Mouse (Mus musculus): ENCODE measurements around the gene Fam193a. TPM values are rescaled to one million over a fixed set of nuclear protein-coding genes. Genes with fewer than 3 reads are reported as not detected.

Fam193a gene
- polyA plus RNA-seq, 1 experiment: 39.7 TPM

GRCm38 (mm10) chr5:34407366-34407918, 37.7 kb downstream of the Fam193a start:
- TF ChIP-seq POLR2A (IDR thresholded peaks at IDR 0.05; ENCODE audit: low read depth, low read length): no peak
- no peak for TF ChIP-seq CTCF (IDR thresholded peaks at IDR 0.05; ENCODE audit: borderline replicate concordance, insufficient read depth, low read length)
- Histone ChIP-seq H3K4me1 (ENCODE audit: control insufficient read depth, insufficient read depth, low read length) (no peaks in the 10 kb centered on the region), H3K4me3 (ENCODE audit: insufficient read depth, low read length) (no peak overlapping the region), H3K27ac (ENCODE audit: insufficient read depth, low read length) (no peak overlapping the region)

- no peak overlapping the region for H3K4me3 ChIP-seq (ENCODE audit: insufficient read depth, low read length)
- no peak overlapping the region for H3K27ac ChIP-seq (ENCODE audit: insufficient read depth, low read length)
- TF ChIP-seq POLR2A (IDR thresholded peaks at IDR 0.05; ENCODE audit: low read depth, low read length) (no peak), CTCF (IDR thresholded peaks at IDR 0.05; ENCODE audit: borderline replicate concordance, insufficient read depth, low read length) (no peak)
- 0 out of 2 replicates have a peak, but pooled peaks cover 2% of the 10 kb centered on the region for H3K4me1 ChIP-seq (ENCODE audit: control insufficient read depth, insufficient read depth, low read length)
These were observed 39.3 kb downstream of the Fam193a start for GRCm38 (mm10) chr5:34409002-34409401.

GRCm38 (mm10) chr5:34410819-34411218, 41.1 kb downstream of the Fam193a start:
- TF ChIP-seq CTCF (IDR thresholded peaks at IDR 0.05; ENCODE audit: borderline replicate concordance, insufficient read depth, low read length): no peak
- no peak for TF ChIP-seq POLR2A (IDR thresholded peaks at IDR 0.05; ENCODE audit: low read depth, low read length)
- 0 out of 2 replicates have a peak, but pooled peaks cover 4% of the 10 kb centered on the region for H3K4me1 ChIP-seq (ENCODE audit: control insufficient read depth, insufficient read depth, low read length)
- H3K4me3 ChIP-seq (ENCODE audit: insufficient read depth, low read length): no peak overlapping the region
- no peak overlapping the region for H3K27ac ChIP-seq (ENCODE audit: insufficient read depth, low read length)

- H3K4me3 ChIP-seq (ENCODE audit: insufficient read depth, low read length): no peak overlapping the region
- H3K27ac ChIP-seq (ENCODE audit: insufficient read depth, low read length): no peak overlapping the region
- 0 out of 2 replicates have a peak, but pooled peaks cover 4% of the 10 kb centered on the region for H3K4me1 ChIP-seq (ENCODE audit: control insufficient read depth, insufficient read depth, low read length)
- TF ChIP-seq POLR2A (IDR thresholded peaks at IDR 0.05; ENCODE audit: low read depth, low read length) (no peak), CTCF (IDR thresholded peaks at IDR 0.05; ENCODE audit: borderline replicate concordance, insufficient read depth, low read length) (no peak)
These were observed 44.2 kb downstream of the Fam193a start for GRCm38 (mm10) chr5:34413921-34414320.

GRCm38 (mm10) chr5:34417251-34418008, 47.7 kb downstream of the Fam193a start:
- TF ChIP-seq POLR2A (IDR thresholded peaks at IDR 0.05; ENCODE audit: low read depth, low read length): no peak
- TF ChIP-seq CTCF (IDR thresholded peaks at IDR 0.05; ENCODE audit: borderline replicate concordance, insufficient read depth, low read length): no peak

GRCm38 (mm10) chr5:34419188-34419587, 49.5 kb downstream of the Fam193a start:
- 0 out of 2 replicates have a peak, but pooled peaks cover under 1% of the 10 kb centered on the region for H3K4me1 ChIP-seq (ENCODE audit: control insufficient read depth, insufficient read depth, low read length)
- H3K27ac ChIP-seq (ENCODE audit: insufficient read depth, low read length): no peak overlapping the region
- no peak overlapping the region for H3K4me3 ChIP-seq (ENCODE audit: insufficient read depth, low read length)
- TF ChIP-seq CTCF (IDR thresholded peaks at IDR 0.05; ENCODE audit: borderline replicate concordance, insufficient read depth, low read length) (no peak), POLR2A (IDR thresholded peaks at IDR 0.05; ENCODE audit: low read depth, low read length) (no peak)

More at GRCm38 (mm10) chr5:34417251-34418008, 47.7 kb downstream of the Fam193a start:
- H3K4me1 ChIP-seq (ENCODE audit: control insufficient read depth, insufficient read depth, low read length): 0 out of 2 replicates have a peak, but pooled peaks cover 4% of the 10 kb centered on the region
- H3K27ac ChIP-seq (ENCODE audit: insufficient read depth, low read length): no peak overlapping the region
- H3K4me3 ChIP-seq (ENCODE audit: insufficient read depth, low read length): no peak overlapping the region

- TF ChIP-seq POLR2A (IDR thresholded peaks at IDR 0.05; ENCODE audit: low read depth, low read length) (no peak), CTCF (IDR thresholded peaks at IDR 0.05; ENCODE audit: borderline replicate concordance, insufficient read depth, low read length) (no peak)
- H3K27ac ChIP-seq (ENCODE audit: insufficient read depth, low read length): no peak overlapping the region
- no peaks in the 10 kb centered on the region for H3K4me1 ChIP-seq (ENCODE audit: control insufficient read depth, insufficient read depth, low read length)
- H3K4me3 ChIP-seq (ENCODE audit: insufficient read depth, low read length): no peak overlapping the region
These were observed 61.0 kb downstream of the Fam193a start for GRCm38 (mm10) chr5:34430776-34431175.

GRCm38 (mm10) chr5:34433786-34434185, 64.1 kb downstream of the Fam193a start:
- H3K4me3 ChIP-seq (ENCODE audit: insufficient read depth, low read length): no peak overlapping the region
- no peak overlapping the region for H3K27ac ChIP-seq (ENCODE audit: insufficient read depth, low read length)
- TF ChIP-seq CTCF (IDR thresholded peaks at IDR 0.05; ENCODE audit: borderline replicate concordance, insufficient read depth, low read length): no peak
- no peak for TF ChIP-seq POLR2A (IDR thresholded peaks at IDR 0.05; ENCODE audit: low read depth, low read length)
- no peaks in the 10 kb centered on the region for H3K4me1 ChIP-seq (ENCODE audit: control insufficient read depth, insufficient read depth, low read length)

GRCm38 (mm10) chr5:34434241-34434640, 64.5 kb downstream of the Fam193a start:
- Histone ChIP-seq H3K27ac (ENCODE audit: insufficient read depth, low read length) (no peak overlapping the region), H3K4me1 (ENCODE audit: control insufficient read depth, insufficient read depth, low read length) (no peaks in the 10 kb centered on the region), H3K4me3 (ENCODE audit: insufficient read depth, low read length) (no peak overlapping the region)
- no peak for TF ChIP-seq CTCF (IDR thresholded peaks at IDR 0.05; ENCODE audit: borderline replicate concordance, insufficient read depth, low read length)
- TF ChIP-seq POLR2A (IDR thresholded peaks at IDR 0.05; ENCODE audit: low read depth, low read length): no peak

- Histone ChIP-seq H3K27ac (ENCODE audit: insufficient read depth, low read length) (no peak overlapping the region), H3K4me1 (ENCODE audit: control insufficient read depth, insufficient read depth, low read length) (no peaks in the 10 kb centered on the region), H3K4me3 (ENCODE audit: insufficient read depth, low read length) (no peak overlapping the region)
- TF ChIP-seq POLR2A (IDR thresholded peaks at IDR 0.05; ENCODE audit: low read depth, low read length) (no peak), CTCF (IDR thresholded peaks at IDR 0.05; ENCODE audit: borderline replicate concordance, insufficient read depth, low read length) (no peak)
These were observed 68.3 kb downstream of the Fam193a start for GRCm38 (mm10) chr5:34438052-34438451.

All from embryonic fibroblast, embryonic 13.5 days (primary cell).